In genomic region chr19:34353291-34353805, GRCm38 (mm10) we compare ENCODE assay signal across 19 mouse cellular contexts.
DNase-seq lines count a peak whose midpoint lies in the region; ATAC-seq lines count a peak whose summit lies in the region.
"Had no signal": no experiment of that assay in that cellular context is flagged by ENCODE, and none has a peak within 500 bp of the region (broad histone marks: within the 10 kb centered on the region; RNA-seq: fewer than 3 reads in every experiment).

No protein-coding gene starts in this region.

- H3K36me3 ChIP-seq in kidney, embryonic 14.5 days (ENCODE audit: control insufficient read depth, insufficient read depth, low read length): no peaks in the 10 kb centered on the region
- no peaks in the 10 kb centered on the region for H3K36me3 ChIP-seq in kidney, embryonic 16.5 days (ENCODE audit: insufficient read depth, low read length)
- H3K36me3 ChIP-seq in forebrain, embryonic 13.5 days (ENCODE audit: poor library complexity, severe bottlenecking): no peaks in the 10 kb centered on the region
- no peaks in the 10 kb centered on the region for H3K36me3 ChIP-seq in liver, embryonic 12.5 days
- H3K36me3 ChIP-seq: forebrain, embryonic 15.5 days; heart, embryonic 13.5 days; limb, embryonic 13.5 days; midbrain, embryonic 12.5 days; neural tube, embryonic 12.5 days had no signal

- no peak overlapping the region for H3K27ac ChIP-seq in kidney, embryonic 14.5 days (ENCODE audit: low read depth, low read length)
- H3K27ac ChIP-seq in kidney, embryonic 16.5 days (ENCODE audit: low read length): no peak overlapping the region
- H3K27ac ChIP-seq in forebrain, embryonic 13.5 days: no peak overlapping the region
- no peak overlapping the region for H3K27ac ChIP-seq in liver, embryonic 12.5 days
- H3K27ac ChIP-seq: forebrain, embryonic 15.5 days; heart, embryonic 13.5 days; hindbrain, embryonic 14.5 days; limb, embryonic 13.5 days; liver, embryonic 14.5 days; midbrain, embryonic 12.5 days; neural tube, embryonic 12.5 days had no signal

- 43% methylated on average over 3 of the region's 3 CpGs for WGBS in kidney, embryonic 14.5 days
- WGBS in kidney, embryonic 16.5 days: 32% methylated on average over 3 of the region's 3 CpGs
- WGBS in forebrain, embryonic 13.5 days: 31% methylated on average over 3 of the region's 3 CpGs
- 44% methylated on average over 3 of the region's 3 CpGs for WGBS in liver, embryonic 12.5 days (ENCODE audit: insufficient replicate concordance)

- H3K9me3 ChIP-seq in kidney, embryonic 14.5 days (ENCODE audit: control insufficient read depth, low read length): no peaks in the 10 kb centered on the region
- H3K9me3 ChIP-seq in kidney, embryonic 16.5 days (ENCODE audit: low read length): no peaks in the 10 kb centered on the region
- H3K9me3 ChIP-seq in forebrain, embryonic 13.5 days (replicated peaks): no peaks in the 10 kb centered on the region
- H3K9me3 ChIP-seq in liver, embryonic 12.5 days (replicated peaks): no peaks in the 10 kb centered on the region
- H3K9me3 ChIP-seq: forebrain, embryonic 15.5 days; heart, embryonic 13.5 days; limb, embryonic 13.5 days; midbrain, embryonic 12.5 days; neural tube, embryonic 12.5 days had no signal

- no peaks in the 10 kb centered on the region for H3K27me3 ChIP-seq in kidney, embryonic 14.5 days (ENCODE audit: control insufficient read depth, insufficient read depth, low read length)
- H3K27me3 ChIP-seq in kidney, embryonic 16.5 days (ENCODE audit: insufficient read depth, low read length): no peaks in the 10 kb centered on the region
- no peaks in the 10 kb centered on the region for H3K27me3 ChIP-seq in forebrain, embryonic 13.5 days
- H3K27me3 ChIP-seq in liver, embryonic 12.5 days (replicated peaks): no peaks in the 10 kb centered on the region
- H3K27me3 ChIP-seq: forebrain, embryonic 15.5 days; heart, embryonic 13.5 days; limb, embryonic 13.5 days; midbrain, embryonic 12.5 days; neural tube, embryonic 12.5 days had no signal

- no peak overlapping the region for H3K9ac ChIP-seq in kidney, embryonic 14.5 days (ENCODE audit: low read depth, low read length)
- no peak overlapping the region for H3K9ac ChIP-seq in kidney, embryonic 16.5 days (replicated peaks; ENCODE audit: low read length)
- H3K9ac ChIP-seq in forebrain, embryonic 13.5 days: no peak overlapping the region
- H3K9ac ChIP-seq in liver, embryonic 12.5 days: no peak overlapping the region
- H3K9ac ChIP-seq: forebrain, embryonic 15.5 days; heart, embryonic 13.5 days; hindbrain, embryonic 14.5 days; limb, embryonic 13.5 days; liver, embryonic 14.5 days; midbrain, embryonic 12.5 days; neural tube, embryonic 12.5 days had no signal

- H3K4me1 ChIP-seq in kidney, embryonic 14.5 days (ENCODE audit: control insufficient read depth, insufficient read depth, low read length): no peaks in the 10 kb centered on the region
- H3K4me1 ChIP-seq in kidney, embryonic 16.5 days (ENCODE audit: insufficient read depth, low read length): 0 out of 2 replicates have a peak, but pooled peaks cover 3% of the 10 kb centered on the region
- H3K4me1 ChIP-seq in forebrain, embryonic 13.5 days: no peaks in the 10 kb centered on the region
- no peaks in the 10 kb centered on the region for H3K4me1 ChIP-seq in liver, embryonic 12.5 days
- H3K4me1 ChIP-seq: forebrain, embryonic 15.5 days; heart, embryonic 13.5 days; limb, embryonic 13.5 days; midbrain, embryonic 12.5 days; neural tube, embryonic 12.5 days had no signal

- peak; percentile 4 for DNase-seq in kidney, adult 18-20 months
- peak; percentile 20 to 29 for DNase-seq in kidney, postnatal 36 days
- DNase-seq in lung, postnatal 36 days: peak; percentile 53
- DNase-seq: cerebellum, adult 9-10 months; heart, adult 11 months; heart, postnatal 36 days; thymus, postnatal 36 days had no signal

- no peak for ATAC-seq in kidney, embryonic 14.5 days (ENCODE audit: low FRiP score, low TSS enrichment)
- ATAC-seq in kidney, embryonic 16.5 days (ENCODE audit: low FRiP score, low TSS enrichment): no peak
- no peak for ATAC-seq in forebrain, embryonic 13.5 days
- no peak for ATAC-seq in liver, embryonic 12.5 days
- ATAC-seq in frontal cortex, adult (ENCODE audit: low TSS enrichment): no peak
- ATAC-seq: forebrain, embryonic 15.5 days had no signal

- H3K4me2 ChIP-seq in kidney, embryonic 14.5 days (replicated peaks; ENCODE audit: low read depth, low read length): no peak overlapping the region
- H3K4me2 ChIP-seq in kidney, embryonic 16.5 days (replicated peaks; ENCODE audit: low read depth, low read length): 0 out of 2 replicates have a peak overlapping the region, but pooled peaks have one; percentile 4
- no peak overlapping the region for H3K4me2 ChIP-seq in forebrain, embryonic 13.5 days
- no peak overlapping the region for H3K4me2 ChIP-seq in liver, embryonic 12.5 days
- H3K4me2 ChIP-seq: forebrain, embryonic 15.5 days; heart, embryonic 13.5 days; hindbrain, embryonic 14.5 days; limb, embryonic 13.5 days; midbrain, embryonic 12.5 days; neural tube, embryonic 12.5 days had no signal

- H3K4me3 ChIP-seq in kidney, embryonic 14.5 days (ENCODE audit: low read length): no peak overlapping the region
- H3K4me3 ChIP-seq in kidney, embryonic 16.5 days (ENCODE audit: low read length): no peak overlapping the region
- H3K4me3 ChIP-seq in forebrain, embryonic 13.5 days: no peak overlapping the region
- H3K4me3 ChIP-seq in liver, embryonic 12.5 days: no peak overlapping the region
- H3K4me3 ChIP-seq: forebrain, embryonic 15.5 days; heart, embryonic 13.5 days; limb, embryonic 13.5 days; midbrain, embryonic 12.5 days; neural tube, embryonic 12.5 days had no signal
